Comparison of ENCODE assay signal across 8 mouse cellular contexts in genomic region chr15:99457606-99458401, GRCm38 (mm10). TPM values are rescaled to one million over a fixed set of nuclear protein-coding genes. Genes with fewer than 3 reads are reported as not detected.
DNase-seq lines count a peak whose midpoint lies in the region; ATAC-seq lines count a peak whose summit lies in the region.

Nckap5l (minus strand) TSS chr15:99457748.

- peak; percentile 95 for ATAC-seq in embryonic facial prominence, embryonic 13.5 days (ENCODE audit: insufficient number of reproducible peaks, insufficient read depth, low FRiP score, low TSS enrichment, low read depth)
- peak; percentile 87 for ATAC-seq in monocyte, adult 5-6 weeks (replicated peaks; ENCODE audit: insufficient number of reproducible peaks, low FRiP score, low TSS enrichment, poor library complexity, severe bottlenecking)

- H3K4me2 ChIP-seq in embryonic facial prominence, embryonic 13.5 days: peak within 1 kb of the TSS; percentile 85

- no peaks in the 10 kb centered on the region for H3K9me3 ChIP-seq in embryonic facial prominence, embryonic 13.5 days

- no peaks in the 10 kb centered on the region for H3K27me3 ChIP-seq in embryonic facial prominence, embryonic 13.5 days

- peak within 1 kb of the TSS; percentile 96 for H3K27ac ChIP-seq in embryonic facial prominence, embryonic 13.5 days

- WGBS in embryonic facial prominence, embryonic 13.5 days: under 1% methylated on average over 44 of the region's 45 CpGs

- H3K4me1 ChIP-seq in embryonic facial prominence, embryonic 13.5 days: peaks cover 36% of the 10 kb centered on the region

- DNase-seq in 3T3-L1 (ENCODE audit: low read depth, low spot score) (peak; percentile 96), liver (peak; percentile 92)
- DNase-seq in adrenal gland, postnatal 36 days: peak; percentile 96
- DNase-seq in heart, adult 8-10 months (ENCODE audit: low spot score): peak; percentile 91
- DNase-seq in kidney, adult 9 months: peak; percentile 91
- peak; percentile 86 to 92 for DNase-seq in spleen, postnatal 4 days (ENCODE audit: low spot score in 2 of 2)

- peak within 1 kb of the TSS; percentile 79 for H3K9ac ChIP-seq in embryonic facial prominence, embryonic 13.5 days

- H3K36me3 ChIP-seq in embryonic facial prominence, embryonic 13.5 days: 0 out of 2 replicates have a peak, but pooled peaks cover under 1% of the 10 kb centered on the region

- peak within 1 kb of the TSS; percentile 82 for H3K4me3 ChIP-seq in embryonic facial prominence, embryonic 13.5 days

RNA-seq across cellular contexts. Expression of gene Nckap5l, which starts in this region (rescaled TPM):
- 10 to 100 TPM; 30.4 to 36.0 TPM for total RNA-seq in adrenal gland, postnatal 36 days (2021)
- 9.4 and 10.3 TPM in 2 replicates for polyA plus RNA-seq in embryonic facial prominence, embryonic 13.5 days (2015; fragmentation: Nextera tagmentation; extraction: Ambion mirVana)
- total RNA-seq in heart, adult 8-10 months (2022): 1 to 10 TPM; 3.2 to 5.2 (median 4.4) TPM
- 1.2 to 3.4 TPM (median 1.2 TPM) in 3 replicates for total RNA-seq in monocyte, adult 5-6 weeks (2017)

Comparison
In these comparisons a context has a peak if more than half of its experiments do, and no peak if none do; other contexts are left out.
1. Peak in every context shown above with its lines: DNase-seq, ATAC-seq, H3K4me3 ChIP-seq and H3K27ac ChIP-seq.